Mouse (Mus musculus): ENCODE results near the gene Itpk1. TPM values are rescaled to one million over a fixed set of nuclear protein-coding genes. Genes with fewer than 3 reads are reported as not detected.

Gene Itpk1
- polyA plus RNA-seq, 1 experiment: 324 TPM

GRCm38 (mm10) chr12:102586286-102586881 is 118.3 kb downstream of the Itpk1 start:
- TF ChIP-seq POLR2A (IDR thresholded peaks at IDR 0.05; ENCODE audit: low read depth, low read length) (no peak), CTCF (IDR thresholded peaks at IDR 0.05; ENCODE audit: extremely low read depth, insufficient read length, insufficient replicate concordance, low read depth, low read length) (no peak)
- Histone ChIP-seq H3K27ac (ENCODE audit: insufficient read depth, low read depth, low read length) (no peak overlapping the region), H3K27me3 (ENCODE audit: control insufficient read depth, insufficient read depth, low read length) (no peaks in the 10 kb centered on the region), H3K36me3 (ENCODE audit: control insufficient read depth, insufficient read depth, low read length) (peaks cover 68% of the 10 kb centered on the region), H3K4me3 (ENCODE audit: low read depth, low read length) (no peak overlapping the region), H3K4me1 (ENCODE audit: control insufficient read depth, insufficient read depth, insufficient read length, low read length) (peaks cover 11% of the 10 kb centered on the region; the same call in 1 of the 2 replicates)
- WGBS: 74% methylated on average over 9 of the region's 9 CpGs

GRCm38 (mm10) chr12:102585390-102585789 is 119.3 kb downstream of the Itpk1 start:
- TF ChIP-seq CTCF (IDR thresholded peaks at IDR 0.05; ENCODE audit: extremely low read depth, insufficient read length, insufficient replicate concordance, low read depth, low read length): no peak
- WGBS: 78% methylated on average over 3 of the region's 3 CpGs
- H3K36me3 ChIP-seq (ENCODE audit: control insufficient read depth, insufficient read depth, low read length): peaks cover 78% of the 10 kb centered on the region
- no peak overlapping the region for H3K4me3 ChIP-seq (ENCODE audit: low read depth, low read length)
- no peak overlapping the region for H3K27ac ChIP-seq (ENCODE audit: insufficient read depth, low read depth, low read length)
- H3K4me1 ChIP-seq (ENCODE audit: control insufficient read depth, insufficient read depth, insufficient read length, low read length): peaks cover 8% of the 10 kb centered on the region
- no peaks in the 10 kb centered on the region for H3K27me3 ChIP-seq (ENCODE audit: control insufficient read depth, insufficient read depth, low read length)

- TF ChIP-seq CTCF (IDR thresholded peaks at IDR 0.05; ENCODE audit: extremely low read depth, insufficient read length, insufficient replicate concordance, low read depth, low read length): no peak
- no peak for TF ChIP-seq POLR2A (IDR thresholded peaks at IDR 0.05; ENCODE audit: low read depth, low read length)
- H3K36me3 ChIP-seq (ENCODE audit: control insufficient read depth, insufficient read depth, low read length): peaks cover 90% of the 10 kb centered on the region
- H3K4me1 ChIP-seq (ENCODE audit: control insufficient read depth, insufficient read depth, insufficient read length, low read length): peaks cover 6% of the 10 kb centered on the region
- no peaks in the 10 kb centered on the region for H3K27me3 ChIP-seq (ENCODE audit: control insufficient read depth, insufficient read depth, low read length)
- 68% methylated on average over 11 of the region's 11 CpGs for WGBS
- no peak overlapping the region for H3K27ac ChIP-seq (ENCODE audit: insufficient read depth, low read depth, low read length)
- no peak overlapping the region for H3K4me3 ChIP-seq (ENCODE audit: low read depth, low read length)
Measured at GRCm38 (mm10) chr12:102582441-102582840, 122.3 kb downstream of the Itpk1 start.

GRCm38 (mm10) chr12:102581579-102582196 is 123.0 kb downstream of the Itpk1 start:
- WGBS: 54% methylated on average over 5 of the region's 5 CpGs
- H3K4me1 ChIP-seq (ENCODE audit: control insufficient read depth, insufficient read depth, insufficient read length, low read length): peaks cover 6% of the 10 kb centered on the region
- TF ChIP-seq CTCF (IDR thresholded peaks at IDR 0.05; ENCODE audit: extremely low read depth, insufficient read length, insufficient replicate concordance, low read depth, low read length): no peak
- TF ChIP-seq POLR2A (IDR thresholded peaks at IDR 0.05; ENCODE audit: low read depth, low read length): no peak
- no peaks in the 10 kb centered on the region for H3K27me3 ChIP-seq (ENCODE audit: control insufficient read depth, insufficient read depth, low read length)
- H3K36me3 ChIP-seq (ENCODE audit: control insufficient read depth, insufficient read depth, low read length): peaks cover 89% of the 10 kb centered on the region
- H3K4me3 ChIP-seq (ENCODE audit: low read depth, low read length): no peak overlapping the region
- no peak overlapping the region for H3K27ac ChIP-seq (ENCODE audit: insufficient read depth, low read depth, low read length)

GRCm38 (mm10) chr12:102579041-102579440 is 125.7 kb downstream of the Itpk1 start:
- peaks cover 88% of the 10 kb centered on the region for H3K36me3 ChIP-seq (ENCODE audit: control insufficient read depth, insufficient read depth, low read length)
- no peak overlapping the region for H3K27ac ChIP-seq (ENCODE audit: insufficient read depth, low read depth, low read length)
- WGBS: 71% methylated on average over 6 of the region's 6 CpGs
- H3K4me3 ChIP-seq (ENCODE audit: low read depth, low read length): no peak overlapping the region
- H3K4me1 ChIP-seq (ENCODE audit: control insufficient read depth, insufficient read depth, insufficient read length, low read length): peaks cover 7% of the 10 kb centered on the region
- no peaks in the 10 kb centered on the region for H3K27me3 ChIP-seq (ENCODE audit: control insufficient read depth, insufficient read depth, low read length)
- no peak for TF ChIP-seq POLR2A (IDR thresholded peaks at IDR 0.05; ENCODE audit: low read depth, low read length)
- TF ChIP-seq CTCF (IDR thresholded peaks at IDR 0.05; ENCODE audit: extremely low read depth, insufficient read length, insufficient replicate concordance, low read depth, low read length): peak; percentile 70

GRCm38 (mm10) chr12:102576659-102577398 is 127.9 kb downstream of the Itpk1 start:
- TF ChIP-seq CTCF (IDR thresholded peaks at IDR 0.05; ENCODE audit: extremely low read depth, insufficient read length, insufficient replicate concordance, low read depth, low read length) (no peak), POLR2A (IDR thresholded peaks at IDR 0.05; ENCODE audit: low read depth, low read length) (no peak)
- Histone ChIP-seq H3K4me3 (ENCODE audit: low read depth, low read length) (no peak overlapping the region), H3K27me3 (ENCODE audit: control insufficient read depth, insufficient read depth, low read length) (no peaks in the 10 kb centered on the region), H3K27ac (ENCODE audit: insufficient read depth, low read depth, low read length) (0 out of 2 replicates have a peak overlapping the region, but pooled peaks have one; percentile 4), H3K36me3 (ENCODE audit: control insufficient read depth, insufficient read depth, low read length) (peaks cover 92% of the 10 kb centered on the region), H3K4me1 (ENCODE audit: control insufficient read depth, insufficient read depth, insufficient read length, low read length) (peaks cover 2% of the 10 kb centered on the region)
- 70% methylated on average over 10 of the region's 10 CpGs for WGBS

All from small intestine, adult 2 months (tissue).